Mouse (Mus musculus): ENCODE data around the gene Ankrd65. TPM values are rescaled to one million over a fixed set of nuclear protein-coding genes. Genes with fewer than 3 reads are reported as not detected.
"Not testable (repeated sequence)": the region's sequence is repeated elsewhere in the genome, so short reads cannot be mapped to it uniquely, and the experiment has no call there.

Ankrd65 gene
- polyA plus RNA-seq (2014; fragmentation: Nextera tagmentation; extraction: Ambion mirVana), result not detected in 2 replicates

DNA sequence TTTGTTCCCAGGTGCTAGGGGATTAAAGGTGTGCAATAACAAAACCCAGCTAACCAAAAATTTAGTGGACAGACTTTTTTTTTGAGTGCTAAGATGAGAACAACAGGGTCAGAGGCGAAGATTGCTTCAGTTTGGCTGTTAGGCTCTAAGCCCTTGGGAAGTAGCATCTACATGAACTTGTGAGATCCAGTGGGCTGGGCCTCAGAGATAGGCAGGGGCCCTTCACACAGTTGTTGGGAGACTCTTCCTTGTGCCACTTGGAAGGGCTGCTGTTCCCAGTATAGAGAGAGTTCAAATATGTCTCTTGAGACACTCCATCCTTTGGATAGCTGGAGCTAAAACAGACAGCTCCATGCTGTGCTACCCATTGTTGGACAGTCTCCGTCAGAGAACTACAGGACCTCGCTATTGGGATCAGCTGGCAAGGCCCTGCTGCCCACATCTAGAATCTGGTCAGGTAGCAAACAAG lies at the start of gene Ankrd65:
TSS of gene Ankrd65 (plus strand) at position 419 of the 469 bp plus-strand sequence.
- no peaks in the 10 kb centered on the region for H3K4me1 ChIP-seq (ENCODE audit: control insufficient read depth, insufficient read depth, low read length)
- no peak for ATAC-seq (replicated peaks; ENCODE audit: insufficient number of reproducible peaks, low FRiP score, low TSS enrichment, low read depth)
- no peak within 1 kb of the TSS for H3K27ac ChIP-seq (replicated peaks; ENCODE audit: low read depth, low read length)
- H3K9ac ChIP-seq (replicated peaks; ENCODE audit: low read length), result no peak within 1 kb of the TSS
- no peak within 1 kb of the TSS for H3K4me3 ChIP-seq (ENCODE audit: low read depth, low read length)
- no peaks in the 10 kb centered on the region for H3K27me3 ChIP-seq (ENCODE audit: control insufficient read depth, insufficient read depth, low read length)
- 75% methylated on average over 3 of the region's 3 CpGs for WGBS
- no peak within 1 kb of the TSS for H3K4me2 ChIP-seq (ENCODE audit: low read depth, low read length)
- no peak for DNase-seq (ENCODE audit: low spot score)
- H3K36me3 ChIP-seq (replicated peaks; ENCODE audit: control insufficient read depth, insufficient read depth, low read depth, low read length), result no peaks in the 10 kb centered on the region
- H3K9me3 ChIP-seq (replicated peaks; ENCODE audit: control insufficient read depth, low read length), result no peaks in the 10 kb centered on the region

DNA sequence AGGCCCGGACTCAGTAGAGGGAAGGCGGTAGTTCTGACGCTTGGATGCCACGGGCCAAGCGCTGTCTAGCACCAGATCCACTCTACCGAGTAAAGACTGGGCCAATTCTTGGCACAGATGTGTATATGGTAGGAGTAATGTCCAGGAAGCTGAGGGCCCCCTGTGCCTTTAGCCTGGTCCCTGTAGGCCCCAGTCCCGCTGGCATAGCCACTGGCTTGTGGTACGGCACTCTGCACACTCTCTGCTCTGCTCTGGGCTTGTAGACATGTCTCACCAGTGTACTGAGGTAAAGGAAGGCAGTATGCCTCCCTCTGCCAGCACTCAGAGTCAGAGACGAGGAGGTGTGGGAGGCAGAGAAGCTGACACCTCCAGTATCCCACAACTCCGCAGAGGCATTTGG lies 49.6 kb upstream of the Ankrd65 start:
- ATAC-seq (replicated peaks; ENCODE audit: insufficient number of reproducible peaks, low FRiP score, low TSS enrichment, low read depth); H3K27ac ChIP-seq (replicated peaks; ENCODE audit: low read depth, low read length); H3K4me1 ChIP-seq (ENCODE audit: control insufficient read depth, insufficient read depth, low read length); DNase-seq (ENCODE audit: low spot score); H3K27me3 ChIP-seq (ENCODE audit: control insufficient read depth, insufficient read depth, low read length); H3K36me3 ChIP-seq (replicated peaks; ENCODE audit: control insufficient read depth, insufficient read depth, low read depth, low read length); H3K4me2 ChIP-seq (ENCODE audit: low read depth, low read length); H3K9ac ChIP-seq (replicated peaks; ENCODE audit: low read length); H3K4me3 ChIP-seq (ENCODE audit: low read depth, low read length); H3K9me3 ChIP-seq (replicated peaks; ENCODE audit: control insufficient read depth, low read length): not testable (repeated sequence)
- WGBS, result 92% methylated on average over 10 of the region's 10 CpGs

DNA sequence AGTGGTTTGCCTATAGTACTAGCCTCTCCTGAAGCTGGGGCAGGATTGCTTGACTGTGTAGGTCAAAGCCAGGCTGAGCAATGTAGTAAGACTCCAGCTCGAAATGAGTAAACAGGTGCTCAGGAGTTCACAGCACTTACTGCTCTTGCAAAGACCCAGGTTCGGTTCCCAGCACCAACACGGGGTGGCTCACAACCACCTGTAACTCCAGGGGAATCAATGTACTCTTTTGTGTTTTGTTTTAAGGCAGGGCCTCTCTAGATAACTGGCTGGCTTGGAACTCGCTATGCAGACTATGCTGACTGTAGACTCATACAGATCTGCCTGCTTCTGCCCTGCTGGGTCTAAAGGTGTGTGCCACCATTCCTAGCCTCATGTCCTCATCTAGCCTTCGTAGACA lies 47.6 kb upstream of the Ankrd65 start:
- Histone ChIP-seq H3K27ac (replicated peaks; ENCODE audit: low read depth, low read length) (no peak overlapping the region), H3K27me3 (ENCODE audit: control insufficient read depth, insufficient read depth, low read length) (no peaks in the 10 kb centered on the region), H3K9ac (replicated peaks; ENCODE audit: low read length) (no peak overlapping the region), H3K4me2 (ENCODE audit: low read depth, low read length) (no peak overlapping the region), H3K36me3 (replicated peaks; ENCODE audit: control insufficient read depth, insufficient read depth, low read depth, low read length) (peaks cover 5% of the 10 kb centered on the region), H3K4me3 (ENCODE audit: low read depth, low read length) (no peak overlapping the region), H3K4me1 (ENCODE audit: control insufficient read depth, insufficient read depth, low read length) (no peaks in the 10 kb centered on the region), H3K9me3 (replicated peaks; ENCODE audit: control insufficient read depth, low read length) (no peaks in the 10 kb centered on the region)
- WGBS, result 89% methylated on average over 5 of the region's 5 CpGs
- ATAC-seq (replicated peaks; ENCODE audit: insufficient number of reproducible peaks, low FRiP score, low TSS enrichment, low read depth), result no peak
- no peak for DNase-seq (ENCODE audit: low spot score)

DNA sequence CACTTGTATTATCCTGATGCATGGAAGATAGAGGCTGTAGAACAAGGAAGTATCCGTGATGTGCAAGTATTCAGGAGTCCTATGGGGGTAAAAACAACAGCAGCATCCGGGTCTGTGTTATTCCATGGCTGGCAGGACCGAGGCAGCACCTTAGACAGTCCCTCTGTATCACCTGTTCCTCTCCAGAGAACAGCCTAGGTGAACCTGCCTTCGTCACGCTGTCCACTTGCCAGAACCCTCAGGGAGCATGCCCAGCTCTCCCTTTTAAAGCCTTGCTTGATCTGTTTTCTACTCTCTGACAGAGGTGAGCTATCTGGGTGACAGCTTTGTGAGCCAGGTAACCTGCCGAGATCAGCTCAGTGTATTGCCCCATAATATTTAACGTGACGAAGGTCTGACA lies 45.8 kb upstream of the Ankrd65 start:
- Histone ChIP-seq H3K36me3 (replicated peaks; ENCODE audit: control insufficient read depth, insufficient read depth, low read depth, low read length) (peaks cover 8% of the 10 kb centered on the region), H3K4me3 (ENCODE audit: low read depth, low read length) (no peak overlapping the region), H3K4me2 (ENCODE audit: low read depth, low read length) (no peak overlapping the region), H3K9ac (replicated peaks; ENCODE audit: low read length) (no peak overlapping the region), H3K27ac (replicated peaks; ENCODE audit: low read depth, low read length) (no peak overlapping the region), H3K4me1 (ENCODE audit: control insufficient read depth, insufficient read depth, low read length) (no peaks in the 10 kb centered on the region), H3K9me3 (replicated peaks; ENCODE audit: control insufficient read depth, low read length) (no peaks in the 10 kb centered on the region), H3K27me3 (ENCODE audit: control insufficient read depth, insufficient read depth, low read length) (no peaks in the 10 kb centered on the region)
- no peak for ATAC-seq (replicated peaks; ENCODE audit: insufficient number of reproducible peaks, low FRiP score, low TSS enrichment, low read depth)
- WGBS, result 96% methylated on average over 8 of the region's 8 CpGs
- DNase-seq (ENCODE audit: low spot score), result no peak

DNA sequence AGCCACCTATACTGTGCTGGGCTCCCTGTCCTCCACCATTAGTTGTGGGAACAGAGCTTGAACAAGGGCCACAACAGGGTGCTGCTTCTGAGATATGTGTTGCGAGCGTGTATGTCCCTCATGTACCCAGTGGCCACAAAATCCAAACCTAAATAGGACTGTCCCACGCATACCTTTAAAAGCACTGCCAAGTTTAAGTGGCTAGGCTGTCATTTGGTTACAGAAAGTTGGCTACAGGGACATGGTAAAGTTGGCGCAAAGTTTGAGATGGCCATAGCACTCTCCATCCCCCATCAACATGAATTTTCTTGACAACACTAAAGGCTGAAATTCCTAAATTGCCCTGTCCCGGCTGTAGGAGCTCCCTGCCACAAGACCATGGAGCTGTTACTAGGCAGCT lies 45.1 kb upstream of the Ankrd65 start:
- Histone ChIP-seq H3K27me3 (ENCODE audit: control insufficient read depth, insufficient read depth, low read length) (no peaks in the 10 kb centered on the region), H3K27ac (replicated peaks; ENCODE audit: low read depth, low read length) (no peak overlapping the region), H3K9ac (replicated peaks; ENCODE audit: low read length) (no peak overlapping the region), H3K36me3 (replicated peaks; ENCODE audit: control insufficient read depth, insufficient read depth, low read depth, low read length) (peaks cover 11% of the 10 kb centered on the region), H3K4me3 (ENCODE audit: low read depth, low read length) (no peak overlapping the region), H3K4me1 (ENCODE audit: control insufficient read depth, insufficient read depth, low read length) (no peaks in the 10 kb centered on the region), H3K9me3 (replicated peaks; ENCODE audit: control insufficient read depth, low read length) (no peaks in the 10 kb centered on the region), H3K4me2 (ENCODE audit: low read depth, low read length) (no peak overlapping the region)
- DNase-seq (ENCODE audit: low spot score) (no peak), ATAC-seq (replicated peaks; ENCODE audit: insufficient number of reproducible peaks, low FRiP score, low TSS enrichment, low read depth) (no peak)
- WGBS, result 85% methylated on average over 5 of the region's 5 CpGs

DNA sequence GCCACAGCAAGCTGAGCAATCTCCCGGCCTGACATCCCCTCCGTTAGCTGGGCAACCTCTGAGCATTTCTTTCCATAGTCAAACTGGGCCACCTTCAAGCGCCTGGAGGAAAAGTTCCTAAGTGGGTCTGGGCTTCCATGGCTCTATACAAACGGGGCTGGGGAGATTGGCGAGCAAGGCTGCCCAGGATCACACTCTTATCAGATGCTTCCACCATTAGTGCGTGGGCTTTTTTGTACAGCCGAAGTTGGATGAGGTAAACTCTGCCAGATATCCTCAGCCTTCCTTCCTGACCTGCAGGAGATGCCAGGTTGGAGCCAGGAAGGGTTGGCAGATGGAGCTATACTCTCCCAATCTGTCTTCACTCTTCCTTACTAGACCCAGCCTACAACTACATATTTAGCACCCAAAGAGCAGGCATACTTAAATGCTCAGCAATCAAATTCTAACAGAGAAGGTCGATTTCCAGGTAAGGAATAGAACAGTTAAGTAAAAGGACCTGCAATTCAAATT lies 44.1 kb upstream of the Ankrd65 start:
- no peak for ATAC-seq (replicated peaks; ENCODE audit: insufficient number of reproducible peaks, low FRiP score, low TSS enrichment, low read depth)
- Histone ChIP-seq H3K36me3 (replicated peaks; ENCODE audit: control insufficient read depth, insufficient read depth, low read depth, low read length) (peaks cover 17% of the 10 kb centered on the region), H3K27me3 (ENCODE audit: control insufficient read depth, insufficient read depth, low read length) (no peaks in the 10 kb centered on the region)

DNA sequence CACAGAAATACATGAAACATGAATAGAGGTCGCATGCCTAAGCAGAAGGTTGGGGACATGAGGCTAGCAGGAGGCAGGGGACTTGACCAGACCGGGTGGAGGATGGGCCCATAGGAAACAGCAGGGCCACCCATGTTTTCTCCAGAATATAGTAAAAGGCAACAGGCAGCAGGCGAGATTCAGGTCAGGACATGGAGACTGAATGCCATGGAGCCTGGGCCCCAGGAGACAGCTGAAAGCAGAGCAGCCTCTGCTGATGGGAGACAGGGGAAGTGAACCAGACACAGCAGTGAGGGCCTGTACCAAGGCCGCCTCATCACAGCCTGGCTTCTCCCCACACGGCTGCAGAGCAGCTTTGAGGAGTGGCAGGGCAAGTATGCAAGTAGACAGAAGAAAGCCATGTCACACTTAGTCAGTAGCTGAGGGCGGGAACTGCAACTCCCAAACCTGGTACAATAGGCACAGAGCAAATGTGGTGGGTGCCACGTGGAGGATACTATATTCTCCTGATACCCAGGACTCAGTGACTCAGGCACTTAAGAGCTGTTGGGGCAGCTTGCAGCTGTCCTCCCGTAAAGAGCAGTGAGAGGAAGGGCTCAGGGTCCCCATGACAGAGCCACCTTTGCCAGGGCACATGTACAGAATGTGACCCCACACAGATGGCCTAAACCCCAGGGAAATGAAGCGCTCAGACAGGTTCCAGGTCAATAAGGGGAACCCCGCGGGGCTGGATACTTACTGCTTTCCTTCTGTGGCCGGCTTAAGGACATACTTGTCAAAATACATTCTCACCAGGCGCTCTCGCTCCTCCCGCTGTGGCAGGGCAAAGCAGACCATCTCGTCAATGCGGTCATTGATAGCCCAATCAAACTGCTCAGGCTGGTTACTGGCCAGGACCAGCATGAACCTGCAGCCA lies 43.4 kb upstream of the Ankrd65 start:
- H3K9me3 ChIP-seq (replicated peaks; ENCODE audit: control insufficient read depth, low read length), result no peaks in the 10 kb centered on the region
- no peak overlapping the region for H3K9ac ChIP-seq (replicated peaks; ENCODE audit: low read length)
- no peak for DNase-seq (ENCODE audit: low spot score)
- WGBS, result 89% methylated on average over 17 of the region's 17 CpGs
- H3K36me3 ChIP-seq (replicated peaks; ENCODE audit: control insufficient read depth, insufficient read depth, low read depth, low read length), result peaks cover 17% of the 10 kb centered on the region
- no peak overlapping the region for H3K4me2 ChIP-seq (ENCODE audit: low read depth, low read length)
- H3K27ac ChIP-seq (replicated peaks; ENCODE audit: low read depth, low read length), result no peak overlapping the region
- no peak for ATAC-seq (replicated peaks; ENCODE audit: insufficient number of reproducible peaks, low FRiP score, low TSS enrichment, low read depth)
- H3K27me3 ChIP-seq (ENCODE audit: control insufficient read depth, insufficient read depth, low read length), result no peaks in the 10 kb centered on the region
- H3K4me3 ChIP-seq (ENCODE audit: low read depth, low read length), result no peak overlapping the region
- H3K4me1 ChIP-seq (ENCODE audit: control insufficient read depth, insufficient read depth, low read length), result no peaks in the 10 kb centered on the region

More for the DNA sequence above, 44.1 kb upstream of the Ankrd65 start:
- H3K9me3 ChIP-seq (replicated peaks; ENCODE audit: control insufficient read depth, low read length), result no peaks in the 10 kb centered on the region
- DNase-seq (ENCODE audit: low spot score), result no peak
- H3K9ac ChIP-seq (replicated peaks; ENCODE audit: low read length), result no peak overlapping the region
- H3K4me3 ChIP-seq (ENCODE audit: low read depth, low read length), result no peak overlapping the region
- H3K27ac ChIP-seq (replicated peaks; ENCODE audit: low read depth, low read length), result no peak overlapping the region
- H3K4me1 ChIP-seq (ENCODE audit: control insufficient read depth, insufficient read depth, low read length), result no peaks in the 10 kb centered on the region
- 86% methylated on average over 8 of the region's 8 CpGs for WGBS
- no peak overlapping the region for H3K4me2 ChIP-seq (ENCODE audit: low read depth, low read length)

DNA sequence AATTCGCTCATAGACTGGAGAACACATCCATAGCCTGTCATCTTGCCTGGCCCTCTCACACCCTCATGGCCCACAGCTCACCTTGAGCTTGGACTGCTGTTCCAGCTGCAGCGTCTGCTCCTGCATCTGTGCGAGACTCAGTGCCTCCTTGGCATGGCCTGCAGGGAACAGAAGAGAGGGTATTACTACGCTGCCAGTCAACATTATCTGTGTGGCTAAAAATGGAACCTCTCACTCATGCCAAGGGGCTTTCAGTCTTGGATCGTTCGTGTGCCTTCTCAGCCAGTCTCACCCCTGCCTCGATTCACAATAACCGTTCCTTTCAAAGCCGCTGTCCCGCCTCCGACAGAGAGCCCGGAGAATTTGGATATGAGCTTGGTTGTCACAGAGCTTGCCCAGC lies 33.2 kb upstream of the Ankrd65 start:
- Histone ChIP-seq H3K4me2 (ENCODE audit: low read depth, low read length) (no peak overlapping the region), H3K4me3 (ENCODE audit: low read depth, low read length) (no peak overlapping the region), H3K9ac (replicated peaks; ENCODE audit: low read length) (no peak overlapping the region), H3K9me3 (replicated peaks; ENCODE audit: control insufficient read depth, low read length) (no peaks in the 10 kb centered on the region), H3K27me3 (ENCODE audit: control insufficient read depth, insufficient read depth, low read length) (no peaks in the 10 kb centered on the region), H3K4me1 (ENCODE audit: control insufficient read depth, insufficient read depth, low read length) (no peaks in the 10 kb centered on the region; the same call in none of the 2 replicates), H3K27ac (replicated peaks; ENCODE audit: low read depth, low read length) (no peak overlapping the region), H3K36me3 (replicated peaks; ENCODE audit: control insufficient read depth, insufficient read depth, low read depth, low read length) (peaks cover 9% of the 10 kb centered on the region)
- WGBS, result 92% methylated on average over 12 of the region's 12 CpGs
- no peak for ATAC-seq (replicated peaks; ENCODE audit: insufficient number of reproducible peaks, low FRiP score, low TSS enrichment, low read depth)
- DNase-seq (ENCODE audit: low spot score), result no peak

Data from embryonic facial prominence, embryonic 11.5 days (tissue).